Mouse (Mus musculus) CH12.LX (cell line): ENCODE data around the gene Kbtbd7. TPM values are rescaled to one million over a fixed set of nuclear protein-coding genes. Genes with fewer than 3 reads are reported as not detected.

Source experiments
- DNase-seq: peaks from one replicate; pipeline ENCODE4 v3.0.0-alpha.2; 2013; ENCODE audit errors: extremely low read depth
- H3K27ac ChIP-seq: 2 replicates; pipeline ENCODE4 v1.5.1; 2012; ENCODE audit warnings: low read depth, mild to moderate bottlenecking, control low read depth, moderate library complexity; ENCODE audit not compliant: insufficient read depth
- H3K27me3 ChIP-seq: replicated peaks from 2 replicates; pipeline ENCODE3; 2012; ENCODE audit warnings: inconsistent platforms
- H3K36me3 ChIP-seq, 2 experiments: replicated peaks in 1 of 2; 2 replicates each; pipeline versions ENCODE3 to v1.6.1; 2012; ENCODE audit warnings: inconsistent platforms in 1 of 2, low read length in 1 of 2, mild to moderate bottlenecking in 1 of 2, mixed read lengths in 1 of 2, moderate library complexity in 1 of 2; ENCODE audit not compliant: control insufficient read depth in 1 of 2, insufficient read depth in 1 of 2
- H3K4me1 ChIP-seq, 2 experiments: 2 replicates each; pipeline ENCODE4 v1.6.1; 2012; ENCODE audit warnings: inconsistent platforms in 1 of 2, moderate library complexity in 1 of 2; ENCODE audit not compliant: insufficient read depth in 2 of 2, control insufficient read depth in 1 of 2
- H3K4me2 ChIP-seq: 2 replicates; pipeline ENCODE4 v1.6.1; 2012; ENCODE audit warnings: low read depth, mild to moderate bottlenecking, control low read depth; ENCODE audit not compliant: poor library complexity, insufficient read depth, severe bottlenecking
- H3K4me3 ChIP-seq, 3 experiments: fragments of 150-350 bp in 1 of 3; sonication (generic) in 1 of 3; replicated peaks in 1 of 3; 2 replicates each; pipeline versions ENCODE3 to v1.5.1; 2011 to 2012; ENCODE audit warnings: low read depth in 2 of 3, low read length in 2 of 3, mild to moderate bottlenecking in 2 of 3, moderate library complexity in 2 of 3, control low read depth in 1 of 3, improper control_type of control experiment in 1 of 3, inconsistent platforms in 1 of 3, mixed read lengths in 1 of 3; ENCODE audit not compliant: poor library complexity in 1 of 3
- H3K79me2 ChIP-seq: replicated peaks from 2 replicates; pipeline ENCODE4 v1.6.1; 2012; ENCODE audit warnings: mild to moderate bottlenecking, moderate library complexity; ENCODE audit not compliant: control insufficient read depth, poor library complexity, insufficient read depth, severe bottlenecking; ENCODE audit errors: extremely low read depth
- H3K9ac ChIP-seq: 2 replicates; pipeline ENCODE4 v1.6.1; 2012; ENCODE audit warnings: low read depth, mild to moderate bottlenecking, control low read depth, moderate library complexity; ENCODE audit not compliant: insufficient read depth
- H3K9me3 ChIP-seq: replicated peaks from 2 replicates; pipeline ENCODE3; 2012; ENCODE audit warnings: low read length, inconsistent platforms, mixed read lengths
- BHLHE40 ChIP-seq: IDR thresholded peaks from 2 replicates; pipeline ENCODE4 v1.6.1; 2011; ENCODE audit warnings: mild to moderate bottlenecking, low read depth, low read length, improper control_type of control experiment
- CHD1 ChIP-seq: IDR thresholded peaks from 2 replicates; pipeline ENCODE4 v1.6.1; 2012; ENCODE audit warnings: low read depth, low read length, improper control_type of control experiment, inconsistent platforms
- CHD2 ChIP-seq: IDR thresholded peaks from 2 replicates; pipeline ENCODE4 v1.6.1; 2011; ENCODE audit warnings: low read length, improper control_type of control experiment
- E2F4 ChIP-seq: IDR thresholded peaks from 2 replicates; pipeline ENCODE4 v1.6.1; 2011; ENCODE audit warnings: low read depth, low read length, improper control_type of control experiment; ENCODE audit not compliant: insufficient replicate concordance
- ELF1 ChIP-seq: IDR thresholded peaks from 2 replicates; pipeline ENCODE4 v1.6.1; 2014; ENCODE audit warnings: low read depth, mild to moderate bottlenecking, inconsistent platforms, low read length, improper control_type of control experiment
- GABPA ChIP-seq: IDR thresholded peaks from 2 replicates; pipeline ENCODE4 v1.6.1; 2012; ENCODE audit warnings: low read depth, low read length, improper control_type of control experiment, inconsistent platforms; ENCODE audit not compliant: insufficient replicate concordance
- HCFC1 ChIP-seq: IDR thresholded peaks from 2 replicates; pipeline ENCODE4 v1.6.1; 2012; ENCODE audit warnings: low read depth, mild to moderate bottlenecking, inconsistent platforms, low read length, improper control_type of control experiment
- JUN ChIP-seq: IDR thresholded peaks from 2 replicates; pipeline ENCODE4 v1.6.1; 2011; ENCODE audit warnings: low read depth, mild to moderate bottlenecking, low read length, improper control_type of control experiment, moderate library complexity; ENCODE audit not compliant: insufficient read depth
- KAT2A ChIP-seq: IDR thresholded peaks from 2 replicates; pipeline ENCODE4 v1.6.1; 2012; ENCODE audit warnings: low read length, improper control_type of control experiment, inconsistent platforms; ENCODE audit not compliant: insufficient replicate concordance
- MXI1 ChIP-seq: IDR thresholded peaks from 2 replicates; pipeline ENCODE4 v1.6.1; 2011; ENCODE audit warnings: mild to moderate bottlenecking, low read depth, low read length, improper control_type of control experiment
- MYC ChIP-seq: IDR thresholded peaks from 2 replicates; pipeline ENCODE4 v1.6.1; 2011; ENCODE audit warnings: low read depth, mild to moderate bottlenecking, improper control_type of control experiment, low read length
- NELFE ChIP-seq: IDR thresholded peaks from 2 replicates; pipeline ENCODE4 v1.6.1; 2011; ENCODE audit warnings: low read depth, low read length, improper control_type of control experiment
- PAX5 ChIP-seq: IDR thresholded peaks from 2 replicates; pipeline ENCODE4 v1.6.1; 2012; ENCODE audit warnings: low read length, inconsistent platforms, mixed read lengths
- POLR2A ChIP-seq: IDR thresholded peaks from 2 replicates; pipeline ENCODE4 v1.6.1; 2011; ENCODE audit warnings: low read depth, mild to moderate bottlenecking, improper control_type of control experiment, low read length
- RAD21 ChIP-seq: IDR thresholded peaks from 2 replicates; pipeline ENCODE4 v1.6.1; 2011; ENCODE audit warnings: low read depth, mild to moderate bottlenecking, low read length, improper control_type of control experiment, moderate library complexity
- RCOR1 ChIP-seq: conservative IDR thresholded peaks from 2 replicates; pipeline ENCODE4 v1.6.1; 2012; ENCODE audit warnings: low read depth, mild to moderate bottlenecking, inconsistent platforms, low read length, improper control_type of control experiment
- SIN3A ChIP-seq: IDR thresholded peaks from 2 replicates; pipeline ENCODE4 v1.6.1; 2012; ENCODE audit warnings: low read length, improper control_type of control experiment, inconsistent platforms
- TBP ChIP-seq: conservative IDR thresholded peaks from 2 replicates; pipeline ENCODE4 v1.6.1; 2011; ENCODE audit warnings: low read depth, low read length, improper control_type of control experiment
- TCF12 ChIP-seq: IDR thresholded peaks from 2 replicates; pipeline ENCODE4 v1.6.1; 2014; ENCODE audit warnings: low read depth, mild to moderate bottlenecking, inconsistent platforms, low read length, improper control_type of control experiment
- UBTF ChIP-seq: IDR thresholded peaks from 2 replicates; pipeline ENCODE4 v1.6.1; 2012; ENCODE audit warnings: low read depth, mild to moderate bottlenecking, inconsistent platforms, low read length, improper control_type of control experiment, moderate library complexity
- USF1 ChIP-seq: IDR thresholded peaks from 2 replicates; pipeline ENCODE4 v1.6.1; 2014; ENCODE audit warnings: low read depth, mild to moderate bottlenecking, inconsistent platforms, low read length, improper control_type of control experiment
- USF2 ChIP-seq: conservative IDR thresholded peaks from 2 replicates; pipeline ENCODE4 v1.6.1; 2011; ENCODE audit warnings: low read depth, low read length, improper control_type of control experiment
- ZC3H11A ChIP-seq: IDR thresholded peaks from 2 replicates; pipeline ENCODE4 v1.6.1; 2012; ENCODE audit warnings: low read depth, mild to moderate bottlenecking, inconsistent platforms, low read length, improper control_type of control experiment
- ZMIZ1 ChIP-seq: IDR thresholded peaks from 2 replicates; pipeline ENCODE4 v1.6.1; 2012; ENCODE audit warnings: low read depth, mild to moderate bottlenecking, inconsistent platforms, low read length, improper control_type of control experiment
- ZNF384 ChIP-seq: IDR thresholded peaks from 2 replicates; pipeline ENCODE4 v1.6.1; 2012; ENCODE audit warnings: low read depth, low read length, improper control_type of control experiment, inconsistent platforms
- dilution Hi-C: fragments of 300-500 bp; cut with MboI; formaldehyde crosslinking; loops from 2 replicates; pipeline ENCODE4 v1.14.3; 2020; ENCODE audit warnings: low sequenced_read_pairs; ENCODE audit not compliant: extremely low pct_unique_long_range_greater_than_20kb, extremely low pct_ligation_motif_present
- in situ Hi-C: fragments of 300-500 bp; cut with MboI; formaldehyde crosslinking; loops from 3 replicates; pipeline ENCODE4 v1.14.3; 2019; ENCODE audit warnings: low sequenced_read_pairs, low pct_ligation_motif_present, low pct_unique_long_range_greater_than_20kb, mixed read lengths
- polyA plus RNA-seq: library from polyadenylated mRNA; unstranded; fragments of >175 nt; gene quantifications from 2 replicates; pipeline ENCODE4 v1.2.1, GENCODE M21; 2012; ENCODE audit warnings: low read depth; ENCODE audit not compliant: insufficient read length
- total RNA-seq, 2 experiments: library from RNA; depleted of rRNA; stranded (reverse); fragments of 300-350 nt in 1 of 2; fragments of >200 nt in 1 of 2; gene quantifications; 2 replicates each; pipeline ENCODE4 v1.2.3; 2012 to 2014

The Kbtbd7 gene
- total and polyA plus RNA-seq, 3 experiments = 1.9 to 2.7 (median 2.6) TPM

GRCm38 (mm10) chr14:79397321-79398122, 28.8 kb upstream of the Kbtbd7 start, which contains the start of gene Mtrf1:
Gene Mtrf1 (plus strand): TSS chr14:79397772.
- peak within 1 kb of the TSS; percentile 56 to 59 (median 58) for H3K4me3 ChIP-seq
- peaks cover 2% of the 10 kb centered on the region for H3K9me3 ChIP-seq
- 0 out of 2 replicates have a peak within 1 kb of the TSS, but pooled peaks have one; percentile 9 for H3K27ac ChIP-seq
- no peaks in the 10 kb centered on the region for H3K27me3 ChIP-seq
- in situ Hi-C loops = loop anchor here (5.0 kb wide), 1 partner anchor 60 kb away; no protein-coding TSS in a partner anchor
- peak within 1 kb of the TSS; percentile 32 for H3K9ac ChIP-seq
- peak; percentile 78 for DNase-seq
- H3K79me2 ChIP-seq = no peaks in the 10 kb centered on the region
- peak within 1 kb of the TSS; percentile 65; the same call in 1 of the 2 replicates for H3K4me2 ChIP-seq
- TF ChIP-seq RAD21 (no peak), GABPA (no peak), KAT2A (peak; percentile 62; the same call in 1 of the 2 replicates), POLR2A (peak; percentile 72), MXI1 (peak; percentile 80; the same call in 1 of the 2 replicates), ELF1 (peak; percentile 85), HCFC1 (peak; percentile 87), TBP (peak; percentile 81), MYC (peak; percentile 70; the same call in 1 of the 2 replicates), NELFE (peak; percentile 62; the same call in 1 of the 2 replicates), TCF12 (peak; percentile 72), UBTF (no peak), PAX5 (no peak), CHD2 (no peak), E2F4 (no peak), ZMIZ1 (0 out of 2 replicates have a peak, but pooled peaks have one; percentile 42), JUN (no peak), RCOR1 (no peak), USF1 (no peak)
- dilution Hi-C loops = no loop called here
- H3K4me1 ChIP-seq = peaks cover 4 to 23% of the 10 kb centered on the region in 2 experiments; a peak in 3 of 4 replicates
- H3K36me3 ChIP-seq = peaks cover 0 to 26% of the 10 kb centered on the region in 2 experiments

DNA sequence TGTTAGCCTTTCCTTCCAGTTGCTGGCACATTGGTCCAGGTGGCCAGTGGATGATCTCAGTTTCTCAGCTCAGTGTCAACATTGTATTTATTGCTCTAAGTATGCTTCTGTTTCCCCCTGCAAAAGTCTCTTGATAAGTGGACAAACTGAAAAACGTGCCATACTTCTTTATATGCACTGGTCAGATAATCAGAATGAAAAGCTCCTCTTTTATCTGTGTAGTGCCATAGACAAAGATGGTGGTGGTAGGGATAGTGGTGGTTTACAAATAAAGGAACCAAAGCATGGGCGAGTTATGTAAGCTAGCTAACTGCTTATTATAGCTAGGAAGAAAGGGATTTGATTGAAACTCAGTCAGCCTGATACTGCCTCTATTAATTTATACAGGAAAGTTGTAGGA, 18.7 kb upstream of the Kbtbd7 start:
- no peak for DNase-seq
- Histone ChIP-seq H3K36me3 (peaks cover 11 to 59% of the 10 kb centered on the region in 2 experiments), H3K9ac (no peak overlapping the region), H3K9me3 (no peaks in the 10 kb centered on the region), H3K27me3 (no peaks in the 10 kb centered on the region), H3K4me3 (no peak overlapping the region), H3K27ac (no peak overlapping the region), H3K4me2 (no peak overlapping the region), H3K4me1 (peaks cover 0 to 5% of the 10 kb centered on the region in 2 experiments; a peak in 1 of 4 replicates), H3K79me2 (no peaks in the 10 kb centered on the region)
- TF ChIP-seq ZC3H11A (no peak), BHLHE40 (no peak), HCFC1 (no peak), CHD1 (no peak), MYC (no peak), KAT2A (no peak), TCF12 (no peak), ELF1 (no peak), ZNF384 (no peak), JUN (no peak), SIN3A (no peak), MXI1 (no peak), NELFE (no peak), PAX5 (no peak), USF2 (no peak)
- in situ Hi-C loops (no loop called here), dilution Hi-C loops (no loop called here)
